Mouse (Mus musculus): ENCODE measurements around the gene Cemip.

DNA sequence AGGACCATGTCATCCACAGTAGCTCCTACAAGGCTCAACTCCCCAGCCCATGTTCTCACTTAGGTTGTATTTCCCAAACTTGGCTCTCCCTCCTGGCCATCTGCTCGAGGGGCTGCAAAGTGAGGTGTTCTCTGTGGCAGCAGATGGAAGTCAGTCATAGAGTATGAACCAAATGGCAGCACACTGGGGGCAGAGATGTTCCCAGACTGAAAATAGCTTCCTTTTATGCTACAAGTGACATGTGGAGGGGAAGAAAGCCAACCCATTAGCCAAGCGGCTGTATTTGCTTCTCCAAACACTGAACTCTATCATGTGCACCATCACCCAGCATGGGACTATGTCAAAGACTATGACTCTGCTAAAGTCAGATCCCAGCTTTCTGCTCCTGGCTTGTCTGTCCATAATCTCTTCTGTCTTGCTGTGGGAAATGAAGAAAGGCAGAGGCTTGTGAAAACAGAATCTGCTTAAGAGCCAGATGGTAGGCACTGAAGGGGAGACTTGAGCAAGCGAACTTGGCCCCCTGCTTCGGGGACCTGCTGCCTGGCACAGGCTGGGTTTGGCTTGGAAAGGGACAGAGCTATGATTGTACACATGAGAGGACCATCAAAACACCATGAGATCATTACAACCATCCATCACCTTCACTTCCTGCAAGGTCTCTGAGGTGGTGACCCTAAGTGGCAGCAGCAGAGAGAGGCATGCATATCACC is 41.6 kb downstream of the Cemip start:
- TF ChIP-seq CTCF (IDR thresholded peaks at IDR 0.05; ENCODE audit: low read depth, low read length) (no peak), POLR2A (IDR thresholded peaks at IDR 0.05; ENCODE audit: borderline replicate concordance, low read depth, low read length) (no peak)
